Mouse (Mus musculus) testis, adult 2 months (tissue): Measurements from ENCODE around the gene Cpb2. TPM values are rescaled to one million over a fixed set of nuclear protein-coding genes. Genes with fewer than 3 reads are reported as not detected.

ENCODE experiments used
- H3K27ac ChIP-seq: fragments of 200-500 bp; 2 replicates; pipeline ENCODE4 v1.5.1; 2012; ENCODE audit warnings: low read depth, low read length; ENCODE audit not compliant: control insufficient read depth, insufficient read depth
- H3K27me3 ChIP-seq: fragments of 200-500 bp; 2 replicates; pipeline ENCODE4 v1.6.1; 2012; ENCODE audit warnings: mild to moderate bottlenecking, low read length, moderate library complexity; ENCODE audit not compliant: control insufficient read depth, insufficient read depth
- H3K36me3 ChIP-seq: fragments of 200-500 bp; 2 replicates; pipeline ENCODE4 v1.6.1; 2012; ENCODE audit warnings: mild to moderate bottlenecking, low read length; ENCODE audit not compliant: control insufficient read depth, insufficient read depth
- H3K4me1 ChIP-seq: fragments of 200-500 bp; 2 replicates; pipeline ENCODE4 v1.6.1; 2012; ENCODE audit warnings: low read length; ENCODE audit not compliant: control insufficient read depth, insufficient read depth
- H3K4me3 ChIP-seq: fragments of 200-500 bp; 2 replicates; pipeline ENCODE4 v1.5.1; 2012; ENCODE audit warnings: low read depth, mild to moderate bottlenecking, low read length, moderate library complexity, mixed read lengths; ENCODE audit not compliant: control insufficient read depth
- CTCF ChIP-seq: fragments of 200-500 bp; IDR thresholded peaks from 2 replicates; pipeline ENCODE4 v1.5.1; 2012; ENCODE audit warnings: low read depth, mild to moderate bottlenecking, inconsistent platforms, low read length, moderate library complexity; ENCODE audit not compliant: control insufficient read depth, insufficient read depth, insufficient replicate concordance
- POLR2A ChIP-seq: fragments of 200-500 bp; IDR thresholded peaks from 2 replicates; pipeline ENCODE4 v1.6.1; 2012; ENCODE audit warnings: low read depth, mild to moderate bottlenecking, inconsistent platforms, low read length, moderate library complexity; ENCODE audit not compliant: control insufficient read depth
- polyA plus RNA-seq: library from polyadenylated mRNA; depleted of rRNA; stranded (reverse); fragments of >200 nt; gene quantifications from 2 replicates; pipeline ENCODE4 v1.2.3, GENCODE M21; 2012

Gene Cpb2
- polyA plus RNA-seq, 1 experiment, result not detected

GRCm38 (mm10) chr14:75233070-75233469, 9.0 kb upstream of the Cpb2 start:
- TF ChIP-seq POLR2A (no peak), CTCF (no peak)
- peaks cover 6% of the 10 kb centered on the region for H3K4me1 ChIP-seq
- no peak overlapping the region for H3K27ac ChIP-seq

DNA sequence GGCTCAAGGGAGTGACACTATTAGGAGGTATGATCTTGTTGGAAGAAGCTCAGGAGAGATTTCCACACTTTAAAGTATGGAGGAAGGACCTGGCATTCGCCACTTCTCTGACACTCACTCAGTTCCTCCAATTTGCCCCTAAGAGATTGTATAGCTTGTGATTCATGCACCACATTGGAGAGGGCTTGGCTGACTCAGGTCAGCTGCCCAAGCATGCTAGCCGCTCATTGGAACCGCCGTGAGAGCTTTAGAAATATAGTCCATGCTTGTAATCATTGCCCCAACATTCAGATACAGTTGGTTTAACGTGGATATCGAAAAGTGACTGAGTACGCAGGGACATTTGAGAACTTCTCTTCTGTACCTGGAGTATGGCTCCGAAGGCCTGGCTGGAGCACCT, 6.5 kb upstream of the Cpb2 start:
- no peak overlapping the region for H3K27ac ChIP-seq
- no peaks in the 10 kb centered on the region for H3K27me3 ChIP-seq
- peaks cover 6% of the 10 kb centered on the region for H3K4me1 ChIP-seq
- no peak for TF ChIP-seq POLR2A
- no peak for TF ChIP-seq CTCF
- no peak overlapping the region; the same call in 1 of the 2 replicates for H3K4me3 ChIP-seq
- no peaks in the 10 kb centered on the region for H3K36me3 ChIP-seq

More at GRCm38 (mm10) chr14:75233070-75233469, 9.0 kb upstream of the Cpb2 start:
- H3K4me3 ChIP-seq, result no peak overlapping the region
- no peaks in the 10 kb centered on the region for H3K27me3 ChIP-seq
- H3K36me3 ChIP-seq, result no peaks in the 10 kb centered on the region

DNA sequence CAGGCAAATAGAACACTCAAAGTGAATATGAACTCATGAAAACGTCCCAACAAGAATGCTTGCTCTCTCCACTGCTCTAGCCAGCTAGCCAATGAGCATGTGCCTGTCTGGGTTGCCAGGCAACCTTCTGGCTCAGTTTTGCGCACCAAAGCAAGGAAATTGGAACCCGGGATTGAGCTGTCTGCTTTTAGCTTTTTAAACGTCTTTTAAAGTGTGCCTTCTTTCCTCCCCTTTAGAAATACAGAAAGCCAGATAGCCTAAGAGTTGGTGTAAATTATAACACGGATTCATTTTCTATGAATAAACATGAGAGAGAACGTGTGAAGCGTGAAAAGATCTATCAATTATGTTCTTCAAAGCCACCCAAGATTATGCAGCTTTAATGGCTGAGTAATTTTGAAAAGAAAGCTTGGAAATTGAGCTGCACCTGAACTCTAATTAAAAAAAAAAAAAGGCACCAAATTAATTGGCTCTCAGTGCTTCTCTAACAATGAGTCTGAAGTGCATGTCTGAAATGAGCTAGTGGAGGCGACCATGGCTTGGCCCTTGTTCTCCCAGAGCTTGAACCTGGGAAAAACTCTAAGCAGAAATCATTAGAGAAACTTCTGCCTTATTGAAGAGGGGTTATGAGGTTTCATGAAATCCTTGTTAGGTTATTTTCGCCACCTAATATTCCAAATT, 6.0 kb upstream of the Cpb2 start:
- H3K27me3 ChIP-seq, result no peaks in the 10 kb centered on the region
- no peak for TF ChIP-seq CTCF
- TF ChIP-seq POLR2A, result no peak
- no peak overlapping the region for H3K27ac ChIP-seq
- H3K4me1 ChIP-seq, result peaks cover 6% of the 10 kb centered on the region
- no peak overlapping the region; the same call in 1 of the 2 replicates for H3K4me3 ChIP-seq
- H3K36me3 ChIP-seq, result no peaks in the 10 kb centered on the region

DNA sequence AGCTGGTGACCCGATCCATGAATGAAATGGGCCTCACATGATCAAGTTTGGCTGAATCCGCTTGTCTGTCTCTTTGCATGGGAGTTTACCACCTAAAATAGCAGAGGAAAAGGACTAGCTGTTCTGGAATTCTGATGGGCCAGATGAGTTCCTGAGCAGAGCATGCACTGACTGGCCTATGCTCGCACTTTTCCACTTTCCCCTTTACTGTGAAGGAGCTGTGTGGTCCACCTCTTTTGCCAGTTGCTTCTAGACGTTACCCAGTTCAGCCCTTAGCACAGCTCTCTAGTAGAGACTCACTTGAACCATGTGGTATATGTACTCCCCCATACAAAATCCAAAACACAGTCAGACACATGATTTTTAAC, 5.5 kb upstream of the Cpb2 start:
- no peak overlapping the region for H3K27ac ChIP-seq
- TF ChIP-seq CTCF, result no peak
- TF ChIP-seq POLR2A, result no peak
- no peak overlapping the region for H3K4me3 ChIP-seq
- peaks cover 6% of the 10 kb centered on the region for H3K4me1 ChIP-seq
- H3K27me3 ChIP-seq, result no peaks in the 10 kb centered on the region
- no peaks in the 10 kb centered on the region for H3K36me3 ChIP-seq

- Histone ChIP-seq H3K4me3 (no peak overlapping the region), H3K36me3 (no peaks in the 10 kb centered on the region), H3K27me3 (no peaks in the 10 kb centered on the region), H3K4me1 (peaks cover 6% of the 10 kb centered on the region), H3K27ac (no peak overlapping the region)
- TF ChIP-seq CTCF (no peak), POLR2A (no peak)
Measured at GRCm38 (mm10) chr14:75237096-75237495, 5.0 kb upstream of the Cpb2 start.

GRCm38 (mm10) chr14:75238054-75238692, 3.9 kb upstream of the Cpb2 start:
- Histone ChIP-seq H3K27me3 (no peaks in the 10 kb centered on the region), H3K27ac (no peak overlapping the region), H3K4me3 (no peak overlapping the region), H3K36me3 (no peaks in the 10 kb centered on the region), H3K4me1 (peaks cover 6% of the 10 kb centered on the region)
- no peak for TF ChIP-seq POLR2A

DNA sequence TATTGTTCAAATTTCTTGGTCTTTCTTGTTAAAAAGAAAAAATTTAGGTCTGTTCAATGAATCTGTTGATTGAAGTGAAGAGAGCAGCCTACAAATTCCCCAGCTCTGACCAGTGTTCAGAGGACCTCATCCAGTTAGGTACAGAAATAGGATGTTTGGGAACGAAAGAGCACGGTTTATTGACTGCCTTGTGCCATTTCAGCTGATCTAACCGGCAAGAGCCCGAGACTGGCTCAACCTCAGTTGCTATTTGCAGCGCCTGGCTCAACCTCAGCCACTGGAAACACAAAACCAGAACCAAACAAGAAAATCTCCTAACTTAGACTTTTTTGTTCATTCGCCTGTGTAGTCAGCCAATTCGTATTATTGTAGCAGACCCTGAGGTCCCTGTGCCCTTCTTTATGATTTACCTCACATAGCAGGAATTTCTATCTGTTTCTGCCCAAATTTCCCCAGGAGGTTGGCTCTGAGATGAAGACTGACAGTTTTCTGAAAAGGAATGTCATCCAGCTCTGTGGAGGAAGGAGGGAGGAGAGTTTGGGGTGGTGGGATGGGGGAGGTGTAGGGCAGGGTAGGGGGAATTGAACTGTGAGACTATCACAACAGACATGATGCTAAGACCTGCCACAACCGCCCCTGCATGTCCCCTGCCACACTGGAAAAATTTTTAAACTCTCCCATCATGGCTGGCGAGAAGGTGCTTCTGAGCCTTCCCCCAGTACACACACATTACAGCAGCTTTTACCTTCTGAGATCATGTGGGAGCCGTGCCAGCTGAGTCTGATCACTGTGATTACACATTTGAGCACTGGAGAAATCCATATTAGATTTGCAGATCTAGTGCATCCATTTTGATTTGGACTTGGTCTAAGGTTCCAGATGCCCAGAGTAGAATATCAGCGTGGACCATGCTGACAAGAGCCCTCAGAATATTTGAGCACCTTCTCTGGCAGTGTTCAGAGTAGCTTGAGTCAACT, 4.2 kb downstream of the Cpb2 start:
- no peak overlapping the region for H3K27ac ChIP-seq
- no peaks in the 10 kb centered on the region for H3K27me3 ChIP-seq
- no peaks in the 10 kb centered on the region for H3K4me1 ChIP-seq
- no peaks in the 10 kb centered on the region for H3K36me3 ChIP-seq
- H3K4me3 ChIP-seq, result no peak overlapping the region
- TF ChIP-seq POLR2A (no peak), CTCF (no peak)
